Mouse (Mus musculus) layer of hippocampus, postnatal 10 days (tissue): ENCODE measurements at regions not wholly inside any gene's neighbourhood (a gene's known extent, or its start where the extent isn't known, plus 50 kb on each side); places are given as distances from the start of the nearest gene placed in this dataset.

ENCODE experiments used
- DNase-seq, 2 experiments: peaks; one replicate each; pipeline ENCODE4 v3.0.0; 2021; ENCODE audit warnings: low spot score in 2 of 2

GRCm38 (mm10) chr10:67736636-67737035 lies 175.8 kb downstream of the Zfp365 start:
- no peak for DNase-seq

GRCm38 (mm10) chr10:67731577-67731976 lies 180.9 kb downstream of the Zfp365 start:
- DNase-seq, result no peak

GRCm38 (mm10) chr10:67729271-67729670 lies 180.5 kb upstream of the Ado start:
- DNase-seq, result peak; percentile 65 to 76

GRCm38 (mm10) chr10:67727580-67727979 lies 178.8 kb upstream of the Ado start:
- DNase-seq, result no peak

- DNase-seq, result no peak
Measured at GRCm38 (mm10) chr10:67726796-67727195, 178.0 kb upstream of the Ado start.

GRCm38 (mm10) chr10:67726351-67726750 lies 177.6 kb upstream of the Ado start:
- no peak for DNase-seq

GRCm38 (mm10) chr10:67721787-67722186 lies 173.0 kb upstream of the Ado start:
- DNase-seq, result peak; percentile 37 to 56

- peak in 1 of 2 experiments; percentile 17 for DNase-seq
Measured at GRCm38 (mm10) chr10:67717506-67717905, 168.8 kb upstream of the Ado start.

GRCm38 (mm10) chr10:67715046-67715445 lies 166.3 kb upstream of the Ado start:
- no peak for DNase-seq

- DNase-seq, result no peak
Measured at GRCm38 (mm10) chr10:67713098-67713497, 164.3 kb upstream of the Ado start.

GRCm38 (mm10) chr10:67712665-67713064 lies 163.9 kb upstream of the Ado start:
- DNase-seq, result no peak

- no peak for DNase-seq
Measured at GRCm38 (mm10) chr10:67711961-67712360, 163.2 kb upstream of the Ado start.

- DNase-seq, result no peak
Measured at GRCm38 (mm10) chr10:67706436-67706835, 157.7 kb upstream of the Ado start.

- DNase-seq, result no peak
Measured at GRCm38 (mm10) chr10:67702783-67703455, 154.2 kb upstream of the Ado start.

GRCm38 (mm10) chr10:67697401-67698195 lies 148.8 kb upstream of the Ado start:
- DNase-seq, result no peak

GRCm38 (mm10) chr10:67695891-67696853 lies 147.4 kb upstream of the Ado start:
- no peak for DNase-seq

- no peak for DNase-seq
Measured at GRCm38 (mm10) chr10:67694751-67695150, 146.0 kb upstream of the Ado start.

GRCm38 (mm10) chr10:67693586-67693985 lies 144.8 kb upstream of the Ado start:
- no peak for DNase-seq

- no peak for DNase-seq
Measured at GRCm38 (mm10) chr10:67689944-67690670, 141.4 kb upstream of the Ado start.

- DNase-seq, result no peak
Measured at GRCm38 (mm10) chr10:67679382-67679781, 130.6 kb upstream of the Ado start.

GRCm38 (mm10) chr10:67673450-67673849 lies 124.7 kb upstream of the Ado start:
- DNase-seq, result no peak
